Mouse (Mus musculus) gastrocnemius, adult 18-20 months (tissue): ENCODE results near the gene Fhad1. TPM values are rescaled to one million over a fixed set of nuclear protein-coding genes. Genes with fewer than 3 reads are reported as not detected.

ENCODE experiments used
- DNase-seq: peaks from one replicate; pipeline ENCODE4 v3.0.0; 2021; ENCODE audit warnings: low spot score
- total RNA-seq, 2 experiments: library from RNA; stranded (reverse); gene quantifications; 2 replicates each; pipeline ENCODE4 v1.2.3; 2021

The Fhad1 gene
- total RNA-seq, 2 experiments from 2014 or later: not detected

DNA sequence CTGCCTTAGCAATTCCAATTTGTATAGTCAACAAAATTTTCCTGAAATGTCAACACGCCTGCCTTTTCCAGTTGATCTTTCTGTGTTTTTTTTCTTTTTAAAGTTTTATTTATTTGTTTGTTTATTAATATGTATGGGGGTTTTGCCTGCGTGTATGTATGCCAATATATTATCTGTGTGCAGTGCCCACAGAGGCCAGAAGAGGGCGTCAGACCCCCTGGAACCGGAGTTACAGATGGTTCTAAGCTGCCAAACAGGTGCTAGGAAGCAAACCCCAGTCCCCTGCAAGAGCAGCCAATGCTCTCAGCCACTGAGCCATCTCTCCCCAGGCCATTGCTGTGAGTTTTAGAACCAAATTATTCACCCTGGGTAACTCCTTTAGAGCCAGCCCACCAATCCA, 76.3 kb downstream of the Fhad1 start:
- no peak for DNase-seq

DNA sequence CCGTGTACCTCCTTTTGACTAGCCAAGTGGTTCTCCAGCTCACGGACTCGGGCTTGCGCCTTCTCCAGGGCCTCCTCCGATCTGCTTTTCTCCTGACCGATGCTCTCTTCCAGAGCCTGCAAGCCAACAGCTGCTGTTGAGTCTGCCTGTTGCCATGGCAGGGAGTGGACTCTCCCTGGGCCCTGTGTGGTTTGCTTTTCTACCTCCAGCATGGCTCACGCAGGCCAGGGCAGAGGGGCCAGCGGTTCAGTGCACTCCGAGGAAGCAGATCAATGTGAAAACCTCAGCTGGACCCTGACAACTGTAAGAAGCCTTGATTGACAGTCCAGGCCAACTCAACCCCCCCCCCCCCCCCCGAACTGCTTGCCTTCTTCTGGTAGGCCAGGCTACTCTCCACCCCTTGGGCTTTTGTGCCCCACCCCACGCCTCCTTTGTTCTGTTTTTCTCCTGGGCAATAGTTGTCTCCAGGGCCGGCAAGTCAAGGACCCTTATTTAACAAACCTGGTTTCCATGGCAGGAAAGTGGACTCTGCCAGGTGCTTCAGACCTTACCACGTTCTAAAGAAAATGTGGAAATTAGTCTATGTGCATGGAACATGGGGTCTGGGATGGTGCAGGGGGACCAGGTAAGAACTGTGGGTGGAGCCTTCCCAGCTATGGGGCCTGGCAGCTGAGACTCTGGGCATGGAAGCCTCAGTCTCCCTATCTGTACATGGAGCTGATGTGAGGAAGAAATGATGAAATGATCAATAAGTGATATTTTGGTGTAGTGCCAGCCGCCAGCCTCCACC, 81.9 kb downstream of the Fhad1 start:
- no peak for DNase-seq

DNA sequence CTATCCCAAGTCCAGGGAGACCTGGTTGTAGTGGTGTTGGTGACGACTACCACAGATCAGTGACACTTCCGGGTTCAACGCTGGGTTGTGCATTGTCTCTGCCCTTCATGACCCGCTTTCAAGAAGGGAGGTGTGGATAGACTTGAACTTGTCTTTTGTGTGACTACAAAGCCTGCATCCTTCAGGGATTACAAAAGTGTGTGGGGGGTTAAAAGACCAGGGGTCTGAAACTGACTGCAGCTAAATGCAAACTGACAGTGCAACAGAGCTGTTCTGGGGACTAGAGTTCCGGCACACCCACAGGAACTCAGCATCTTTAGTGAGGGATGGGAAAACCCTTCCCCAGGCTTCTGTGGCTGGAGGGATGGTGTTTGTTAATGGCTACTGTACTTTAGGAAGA, 83.4 kb downstream of the Fhad1 start:
- DNase-seq: no peak

DNA sequence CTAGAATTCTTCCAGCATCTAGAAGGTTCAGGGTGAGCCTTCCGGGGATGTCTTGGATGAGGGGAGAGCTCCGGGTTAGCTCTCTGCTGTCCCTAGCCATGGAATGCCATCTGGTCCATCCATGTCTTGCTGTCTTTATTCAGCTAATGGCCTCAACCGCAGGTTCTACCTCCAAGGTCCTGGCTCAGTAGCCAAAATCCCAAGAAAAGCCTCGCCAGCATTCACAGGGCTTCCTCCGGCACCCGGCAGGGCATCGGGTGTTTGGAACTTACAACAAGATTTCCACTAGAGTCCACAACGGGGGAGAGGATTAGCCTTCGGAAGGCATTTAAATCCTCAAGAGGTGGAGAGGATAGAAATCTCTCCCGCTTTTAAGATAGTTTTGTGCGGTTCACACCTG, 84.9 kb downstream of the Fhad1 start:
- DNase-seq: no peak

DNA sequence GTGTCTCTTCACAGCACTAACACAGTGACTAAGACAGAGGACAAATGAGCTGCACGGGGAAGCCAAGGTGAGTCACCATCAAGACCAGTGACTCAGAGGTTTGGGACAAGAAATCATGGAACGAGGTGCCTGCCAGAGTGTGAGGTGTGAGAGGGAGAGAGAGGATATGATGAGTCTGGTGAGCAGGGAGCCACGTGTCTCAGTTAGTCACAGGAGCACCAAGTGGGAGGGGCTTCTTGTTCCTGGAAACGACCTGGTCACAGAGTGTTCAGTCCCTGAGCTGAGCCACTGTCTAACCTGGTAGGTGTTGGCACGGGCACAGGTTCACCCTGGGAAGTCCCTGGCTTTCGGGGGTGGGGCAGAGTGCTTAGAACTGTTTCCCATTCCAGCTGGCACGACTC, 86.0 kb downstream of the Fhad1 start:
- peak; percentile 4 for DNase-seq

DNA sequence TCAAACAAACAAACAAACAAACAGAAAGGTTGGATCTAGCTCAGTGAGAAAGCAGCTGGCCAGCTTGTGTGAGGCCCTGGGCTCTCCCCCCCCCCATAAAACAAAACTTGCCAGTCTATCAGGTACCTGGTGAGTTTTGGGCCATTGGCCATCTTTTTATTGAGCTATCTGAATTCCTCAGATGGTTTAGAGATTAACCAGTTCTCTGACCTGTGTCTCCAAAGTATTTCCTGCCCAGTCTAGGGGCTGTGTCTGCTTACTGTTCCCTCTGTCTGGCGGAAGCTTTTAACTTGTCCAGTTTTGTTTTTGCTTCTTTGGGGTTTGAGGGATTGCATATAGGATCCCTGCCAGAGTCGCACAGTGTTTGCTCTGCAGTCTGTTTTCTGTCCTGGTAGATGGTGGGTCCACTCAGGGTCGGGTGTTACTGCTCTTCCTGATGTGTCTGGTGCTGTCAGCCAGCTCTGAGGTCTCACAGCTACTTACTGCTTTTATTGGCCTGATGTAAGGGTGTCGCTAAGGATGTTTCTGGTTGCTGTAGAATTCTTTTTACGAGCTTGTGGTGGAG, 89.0 kb downstream of the Fhad1 start:
- no peak for DNase-seq

DNA sequence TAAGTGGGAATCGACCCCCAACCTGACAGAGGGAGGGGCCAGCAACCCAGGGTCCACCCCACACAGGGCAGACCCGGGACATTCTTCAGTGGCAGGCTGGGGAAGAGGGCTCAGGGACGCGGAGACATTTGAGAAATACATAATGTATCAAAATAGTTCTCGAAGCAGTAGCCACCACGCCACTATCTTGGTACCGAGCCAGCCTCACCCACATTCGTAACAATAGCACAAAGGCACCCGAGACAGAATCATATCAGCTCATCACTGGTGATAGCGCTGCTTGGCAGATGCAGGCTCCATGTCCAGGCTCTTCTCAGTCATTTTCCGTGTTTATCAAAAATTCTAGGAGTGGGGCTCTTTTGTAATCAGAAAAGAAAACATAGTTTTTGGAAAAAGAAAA, 90.9 kb downstream of the Fhad1 start:
- DNase-seq: no peak

DNA sequence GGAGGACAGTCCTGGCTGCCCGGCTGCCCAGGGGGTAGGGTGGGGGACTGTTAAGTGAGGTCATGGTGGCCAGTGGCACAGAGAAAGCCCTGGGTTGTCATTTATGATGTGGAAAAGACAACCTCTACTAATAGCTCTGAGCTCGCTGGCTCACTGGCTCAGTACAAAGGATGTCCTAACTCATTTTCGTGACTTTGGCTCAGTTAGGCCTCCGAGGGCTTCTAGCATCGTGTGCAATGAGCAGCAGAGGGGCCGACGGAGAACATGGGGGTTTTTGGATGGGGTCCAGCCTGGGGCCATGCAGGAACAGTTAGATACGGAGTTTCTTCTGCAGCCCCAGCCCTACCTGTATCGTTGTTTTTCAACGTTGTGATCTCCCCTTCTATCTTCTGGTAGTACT, 94.5 kb downstream of the Fhad1 start:
- no peak for DNase-seq

DNA sequence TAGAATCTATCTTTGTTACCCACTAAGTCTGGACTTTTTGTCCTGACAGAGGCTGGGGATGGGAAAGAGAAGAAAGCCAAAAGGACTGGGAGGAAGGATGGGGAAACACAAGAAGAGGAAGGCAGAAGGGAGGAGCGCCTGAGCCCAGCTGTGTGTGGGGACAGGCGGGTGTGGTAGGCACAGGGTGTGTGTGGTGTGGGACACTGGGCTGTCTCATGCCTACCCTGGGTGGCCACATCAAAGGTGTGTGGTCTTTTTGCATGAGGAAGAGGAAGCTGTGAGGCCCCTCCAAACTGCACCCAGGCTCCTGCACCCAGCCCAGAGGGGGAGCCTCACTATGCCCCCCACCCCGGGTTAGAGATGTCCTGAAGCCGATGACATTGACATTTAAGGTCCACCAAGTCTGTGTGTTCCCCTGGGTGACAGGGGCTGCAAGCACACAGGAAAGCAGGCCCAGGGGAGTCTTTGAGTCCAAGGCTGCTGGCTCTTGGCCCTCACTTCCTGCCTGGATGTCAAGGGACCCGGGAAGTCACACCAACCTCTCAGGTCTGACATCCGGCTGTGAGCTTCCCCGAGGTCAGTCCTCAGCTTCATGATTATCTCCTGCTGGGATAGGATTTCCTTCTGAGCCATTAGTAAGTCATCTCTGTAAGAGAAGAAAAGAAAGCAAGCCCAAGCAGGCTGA, 97.0 kb downstream of the Fhad1 start:
- DNase-seq: no peak

DNA sequence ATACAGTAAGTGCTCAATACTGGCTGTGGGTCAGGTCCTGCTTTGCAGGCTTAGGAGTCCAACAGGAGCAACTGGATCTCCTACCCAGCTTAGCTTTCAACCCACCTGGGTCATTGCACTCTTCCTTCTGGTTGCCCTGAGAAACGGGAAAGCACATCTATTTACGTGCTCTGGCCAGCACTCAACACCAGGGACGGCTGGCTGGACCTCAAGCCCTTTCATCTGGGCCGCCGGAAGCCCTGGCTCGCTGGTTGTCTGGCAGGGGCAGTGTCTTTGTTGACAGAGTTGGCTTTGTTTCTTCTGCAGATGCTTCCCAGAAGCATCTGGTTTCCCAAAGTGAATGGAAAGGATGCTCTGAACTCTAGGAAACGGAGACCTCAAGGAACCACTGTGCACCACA, 100.8 kb downstream of the Fhad1 start:
- DNase-seq: no peak

DNA sequence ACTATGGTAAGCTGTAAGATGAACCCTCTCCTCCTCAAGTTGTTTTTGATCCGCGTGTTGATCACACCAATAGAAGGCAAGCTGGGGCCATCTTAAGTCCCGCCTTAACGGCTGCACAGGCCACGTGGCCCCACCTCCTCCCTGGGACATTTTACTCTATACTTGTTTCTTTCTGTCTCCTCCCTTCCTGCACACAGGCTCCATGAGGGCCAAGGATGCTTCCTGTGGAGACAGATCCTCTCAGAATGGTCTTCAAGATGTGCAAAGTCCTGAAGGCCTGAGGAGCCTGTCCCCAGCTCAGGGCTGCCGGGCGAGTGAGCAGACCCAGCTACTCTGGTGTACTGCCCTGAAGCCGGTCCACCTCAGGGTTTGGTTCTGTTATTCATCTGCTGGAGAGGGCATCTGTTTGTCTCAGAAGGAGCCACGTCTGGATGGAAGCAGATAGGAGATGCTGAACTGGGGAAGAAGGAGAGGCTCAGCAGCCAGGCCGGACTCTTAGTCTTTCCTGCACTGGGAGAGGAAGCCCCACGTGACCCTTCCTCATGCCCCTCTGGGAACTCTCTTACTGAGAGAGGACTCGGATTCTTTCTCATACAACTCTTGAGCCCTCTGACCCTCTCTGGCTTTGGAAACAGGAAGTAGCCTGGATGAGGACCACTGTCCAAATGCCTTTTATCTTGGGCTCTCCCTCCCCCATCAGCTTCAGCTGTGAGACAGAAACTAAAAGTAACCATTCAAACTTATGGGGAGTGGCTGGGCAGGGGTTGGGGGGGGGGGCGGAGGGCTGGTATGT, 101.5 kb downstream of the Fhad1 start:
- peak; percentile 10 for DNase-seq

DNA sequence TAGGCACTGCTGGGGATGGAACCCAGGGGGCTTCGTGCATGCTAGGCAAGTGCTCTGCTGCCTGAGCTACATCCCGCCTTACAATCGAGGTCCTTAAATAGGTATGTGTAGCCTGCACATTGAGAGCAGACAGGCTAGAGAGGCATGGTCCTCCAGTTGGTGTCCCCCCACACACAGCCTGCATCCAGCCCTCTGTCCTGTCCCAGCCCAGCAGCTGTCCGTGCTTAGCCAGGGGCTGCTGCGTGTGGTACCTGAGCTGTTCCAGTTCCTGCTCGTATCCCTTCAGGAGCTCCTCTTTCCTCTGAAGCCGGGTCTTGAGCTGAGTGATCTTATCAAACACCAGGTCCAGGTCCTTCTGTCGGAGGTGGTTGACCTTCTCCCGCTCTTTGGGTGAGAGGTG, 110.2 kb downstream of the Fhad1 start:
- DNase-seq: no peak

DNA sequence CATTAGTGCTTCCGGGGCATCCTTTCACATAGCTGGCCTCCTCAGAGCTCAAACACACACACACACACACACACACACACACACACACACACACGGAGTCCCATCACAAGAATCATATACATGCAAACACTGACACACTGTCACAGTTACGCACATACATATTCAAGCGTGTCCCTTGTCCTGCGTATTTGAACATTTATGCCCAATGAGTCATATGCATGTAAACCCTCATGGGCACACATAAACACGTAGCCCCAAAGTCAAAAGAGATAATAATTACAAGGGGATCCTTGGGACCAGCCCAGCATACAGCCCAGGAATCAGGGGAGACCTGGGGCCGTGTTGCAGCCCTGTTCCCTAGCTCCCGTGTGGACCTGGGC, 112.4 kb downstream of the Fhad1 start:
- no peak for DNase-seq

DNA sequence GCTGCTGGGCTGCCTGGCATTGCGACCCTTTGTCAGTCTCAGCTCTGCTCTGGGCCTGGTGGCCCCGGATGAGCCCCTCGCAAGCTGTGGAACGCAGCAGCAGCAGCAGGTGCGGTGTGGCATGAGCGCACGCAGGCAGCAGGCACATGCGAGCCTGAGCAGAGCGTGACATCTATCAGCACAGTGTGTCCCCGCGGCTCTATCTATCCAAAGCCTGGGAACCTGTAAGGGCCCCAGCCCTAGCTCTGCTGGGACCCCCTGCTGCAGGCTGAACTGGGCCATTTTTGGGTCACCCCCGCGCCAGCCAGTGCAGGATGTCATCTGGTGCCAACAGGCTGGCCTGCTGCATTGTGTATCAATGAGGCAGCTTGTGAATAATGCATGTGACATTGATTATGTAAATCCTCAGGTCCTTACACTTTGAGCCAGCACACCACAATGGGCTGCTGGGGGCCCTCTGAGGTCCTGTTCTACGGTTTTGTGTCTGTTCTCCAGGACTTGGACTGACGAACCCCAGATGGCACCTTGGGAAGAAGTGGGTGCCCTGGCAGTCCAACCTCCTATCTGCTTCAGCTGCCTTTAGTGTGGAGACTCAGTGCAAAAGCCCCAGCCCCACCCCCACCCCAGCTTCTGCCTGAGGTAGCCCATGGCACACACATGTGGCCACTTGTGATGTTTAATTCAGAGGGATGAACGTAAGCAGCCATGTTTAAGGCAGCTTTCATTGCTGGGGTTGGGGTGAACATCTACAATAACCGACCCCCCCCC, 113.0 kb downstream of the Fhad1 start:
- no peak for DNase-seq

DNA sequence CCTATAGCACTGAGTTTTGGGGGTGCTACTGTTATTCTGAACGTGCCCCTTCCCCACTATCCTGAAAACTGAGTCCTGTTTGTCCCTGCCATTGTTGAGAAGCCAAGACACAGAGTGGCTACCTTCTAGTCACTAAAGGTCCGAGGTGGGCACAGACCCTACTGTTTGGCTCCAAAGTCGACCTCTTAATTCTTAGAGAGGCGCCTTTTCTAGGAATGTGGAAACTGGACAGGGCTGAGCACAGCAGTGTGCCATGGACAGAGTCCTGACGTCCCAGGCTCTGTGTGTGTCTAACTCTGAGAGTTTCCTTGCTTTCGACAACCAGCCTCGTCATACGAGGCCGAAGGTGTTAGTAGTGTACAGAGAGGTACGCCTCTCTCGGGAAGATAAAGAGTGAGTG, 114.5 kb downstream of the Fhad1 start:
- no peak for DNase-seq

DNA sequence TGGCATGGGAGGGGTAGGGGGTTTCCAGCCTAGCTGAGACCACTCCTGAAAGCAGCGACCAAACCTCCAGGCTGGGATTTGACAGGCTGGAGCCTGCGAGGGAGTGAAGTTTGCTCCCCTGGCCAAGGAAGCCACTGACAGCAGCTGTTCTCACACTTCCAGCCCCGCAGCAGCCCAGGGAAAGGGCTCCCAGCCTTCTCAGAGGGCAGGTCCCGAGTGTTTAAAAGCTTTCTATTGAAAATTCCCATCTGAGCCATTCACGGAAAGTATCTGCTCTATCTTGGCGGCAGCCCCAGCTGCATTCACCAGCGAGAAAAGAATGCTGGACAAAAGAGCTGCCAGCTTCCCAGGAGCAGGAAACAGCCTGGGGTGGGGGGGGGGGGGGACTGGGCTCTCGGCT, 114.9 kb downstream of the Fhad1 start:
- DNase-seq: no peak

DNA sequence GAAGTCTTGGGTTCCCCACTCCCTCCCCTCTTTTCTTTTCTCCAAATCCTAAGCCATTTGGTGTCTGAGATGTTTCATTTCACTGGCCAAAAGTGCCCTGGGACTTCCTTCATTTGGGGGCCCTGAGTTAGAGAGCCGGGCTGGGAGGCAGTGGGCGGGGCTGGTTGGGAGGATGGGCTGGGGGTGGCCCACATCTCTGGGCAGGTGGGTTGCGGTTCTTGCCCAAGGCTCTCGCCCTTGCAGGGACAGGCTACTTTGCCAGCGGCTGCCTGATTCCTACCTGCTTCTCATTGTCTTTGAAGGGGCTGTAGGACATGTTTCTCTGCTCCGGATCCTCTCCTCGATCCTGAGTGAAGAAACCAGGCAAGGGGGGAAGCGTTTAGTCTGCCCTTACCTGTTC, 116.0 kb downstream of the Fhad1 start:
- no peak for DNase-seq

DNA sequence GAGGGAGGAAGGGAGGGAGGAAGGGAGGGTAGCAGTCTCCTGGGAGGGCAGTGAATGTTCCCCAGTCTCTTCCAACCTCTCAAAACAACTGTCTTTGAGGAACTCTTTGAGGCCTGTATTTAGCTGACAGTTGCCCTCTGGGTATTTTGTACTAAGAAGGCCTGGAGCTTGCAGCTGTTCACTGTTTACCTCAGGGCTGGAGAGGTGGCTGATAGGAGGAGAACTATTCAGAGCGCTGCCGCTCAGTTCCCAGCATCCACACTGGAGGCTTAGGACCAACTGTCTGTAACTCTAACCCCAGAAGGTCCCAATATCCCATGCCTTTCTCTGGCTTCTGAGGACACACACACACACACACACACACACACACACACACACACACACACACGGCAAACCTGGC, 117.0 kb downstream of the Fhad1 start:
- no peak for DNase-seq

DNA sequence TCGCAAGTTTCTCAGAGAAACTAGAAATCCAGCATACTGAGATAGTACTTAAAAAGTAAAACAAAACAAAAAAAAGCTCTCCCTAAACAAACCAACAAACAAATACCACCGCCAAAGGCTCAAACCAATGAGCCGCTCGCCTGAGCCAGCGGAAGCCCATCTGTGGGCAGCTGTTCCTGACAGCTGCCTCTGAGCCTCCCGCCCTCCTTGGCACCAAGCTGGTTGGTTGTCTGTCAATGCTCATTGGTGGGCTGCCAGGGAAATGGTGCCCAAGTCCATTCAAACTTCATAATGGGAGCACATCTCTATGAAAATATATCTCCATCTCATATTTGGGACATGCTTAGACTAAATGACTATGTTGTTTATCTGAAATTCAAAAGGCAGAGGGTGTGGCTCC, 117.7 kb downstream of the Fhad1 start:
- DNase-seq: no peak

DNA sequence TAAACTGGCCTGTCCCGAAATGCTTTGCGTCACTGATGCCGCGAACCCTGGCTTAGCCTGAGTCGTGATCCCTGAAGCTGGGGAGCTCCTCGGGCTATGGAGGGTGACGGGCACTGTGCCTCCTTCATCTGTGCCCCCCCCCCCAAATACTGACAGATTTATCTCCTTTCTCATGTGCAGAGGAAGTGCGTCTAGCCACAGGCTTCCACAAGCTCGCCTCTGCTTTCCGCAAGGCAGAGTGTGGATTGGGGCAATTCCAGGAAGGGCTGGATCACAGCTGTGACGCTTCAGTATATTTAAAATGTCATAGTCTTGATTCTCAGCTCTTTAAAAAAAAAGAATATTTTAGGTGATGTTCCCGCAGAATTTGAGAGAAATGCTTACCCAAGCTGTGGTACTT, 119.1 kb downstream of the Fhad1 start:
- no peak for DNase-seq

DNA sequence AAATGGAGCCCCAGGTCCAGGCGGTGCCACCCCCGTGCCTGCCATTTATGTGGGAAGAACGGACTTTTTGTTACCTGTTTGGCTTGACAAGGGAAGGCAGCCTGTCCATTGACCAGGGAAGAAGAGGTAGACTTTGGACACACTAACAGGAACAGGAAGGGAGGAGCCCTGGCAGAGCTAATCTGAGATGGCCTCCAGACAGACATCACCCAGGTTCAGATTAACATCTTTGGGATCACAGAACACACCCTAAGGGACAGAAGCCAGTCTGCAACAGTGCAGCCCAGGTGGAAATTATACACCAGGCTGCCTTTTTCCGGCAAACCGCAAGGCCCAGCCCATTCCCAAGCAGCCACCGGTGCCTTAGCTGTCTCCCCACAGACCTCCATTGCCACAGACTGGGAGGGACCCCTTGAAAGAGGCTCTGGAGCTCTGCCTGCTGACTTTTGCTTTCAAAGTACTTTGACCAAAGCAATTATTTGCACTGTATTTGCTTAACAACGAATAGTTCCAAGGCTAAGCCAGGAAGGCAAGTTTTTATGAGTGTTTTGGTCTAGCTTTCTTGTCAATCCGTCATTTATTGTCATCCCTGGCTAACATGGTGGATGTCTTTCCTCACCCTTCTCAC, 121.6 kb downstream of the Fhad1 start:
- DNase-seq: no peak
